Mouse (Mus musculus): ENCODE measurements around the gene Naaa.

Gene Naaa

DNA sequence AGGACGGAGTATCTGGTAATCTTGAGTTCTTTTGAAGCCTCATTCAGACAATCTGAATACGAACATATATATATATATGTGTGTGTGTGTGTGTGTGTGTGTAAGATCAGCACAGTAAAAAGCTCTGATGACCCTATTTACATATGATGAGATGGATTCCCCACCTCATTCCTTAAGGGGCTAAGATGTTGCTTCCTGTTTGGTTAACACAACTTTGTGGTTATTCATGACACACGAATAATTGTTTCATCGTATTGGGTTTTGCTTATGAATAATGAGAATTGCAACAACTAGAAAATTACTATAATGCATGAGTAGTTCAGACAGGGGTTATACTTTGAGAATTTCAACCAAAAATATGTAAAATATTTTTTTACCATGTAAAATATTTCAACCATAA, 62.7 kb downstream of the Naaa start, which contains the start of gene U90926:
Gene U90926 (minus strand): TSS at position 101 of the 400 bp plus-strand sequence.
- DNase-seq (ENCODE audit: low spot score in 2 of 2), result no peak

DNA sequence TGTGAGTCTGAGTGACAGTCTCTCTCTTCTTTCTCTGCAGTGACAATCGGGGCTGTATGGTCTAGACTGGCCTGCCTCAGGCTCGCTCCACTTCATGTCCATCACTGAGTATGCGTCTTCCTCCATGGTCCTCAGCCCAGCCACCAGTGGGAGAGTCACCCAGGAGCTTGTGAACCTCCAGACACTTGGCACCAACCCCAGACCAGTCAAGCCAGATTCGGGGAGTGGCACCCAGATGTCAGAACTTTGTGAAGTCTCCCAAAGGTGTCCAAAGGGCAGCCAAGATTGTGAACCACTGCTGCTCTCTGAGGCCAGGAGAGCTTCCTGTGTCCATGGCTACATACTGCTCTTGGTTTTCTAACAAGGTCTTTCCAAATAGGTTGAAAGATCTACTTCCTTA, 65.7 kb downstream of the Naaa start:
- DNase-seq (ENCODE audit: low spot score in 2 of 2), result no peak

DNA sequence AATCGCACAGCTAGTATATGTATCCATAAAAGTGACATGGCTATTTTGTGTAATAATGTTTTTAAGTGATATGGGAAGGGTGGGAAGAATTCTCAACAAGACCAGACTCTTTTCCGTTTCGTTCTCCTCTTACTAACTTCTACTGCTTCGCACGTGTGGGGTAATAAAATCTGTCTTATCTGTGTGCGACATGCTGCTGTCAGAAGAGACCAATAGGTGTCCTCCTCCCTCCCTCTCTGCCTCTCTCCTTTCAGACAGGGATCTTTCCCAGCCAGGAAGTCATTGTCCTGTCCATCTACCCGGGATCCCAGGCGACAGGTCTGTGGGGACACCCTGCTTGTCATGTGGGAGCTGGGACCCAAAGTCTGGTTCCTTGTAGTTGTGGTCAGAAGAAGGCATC, 67.8 kb downstream of the Naaa start:
- DNase-seq (ENCODE audit: low spot score in 2 of 2), result no peak

Measured in cerebellum, postnatal 4 days (tissue).